In genomic region chr8:8992461-8993032, GRCm38 (mm10) we compare ENCODE assay signal across 9 mouse cellular contexts.
DNase-seq lines count a peak whose midpoint lies in the region; ATAC-seq lines count a peak whose summit lies in the region.
"Had no signal": no experiment of that assay in that cellular context is flagged by ENCODE, and none has a peak within 500 bp of the region (broad histone marks: within the 10 kb centered on the region; RNA-seq: fewer than 3 reads in every experiment).

No protein-coding gene starts in this region.

- H3K27me3 ChIP-seq in forebrain, embryonic 11.5 days (ENCODE audit: control insufficient read depth, insufficient read depth, low read length), result no peaks in the 10 kb centered on the region; the same call in 1 of the 2 replicates
- H3K27me3 ChIP-seq in heart, embryonic 16.5 days (ENCODE audit: control insufficient read depth, insufficient read depth, low read length), result no peaks in the 10 kb centered on the region
- peaks cover 16% of the 10 kb centered on the region for H3K27me3 ChIP-seq in liver, embryonic 13.5 days
- H3K27me3 ChIP-seq in neural tube, embryonic 15.5 days (replicated peaks), result no peaks in the 10 kb centered on the region

- 6% methylated on average over 11 of the region's 11 CpGs for WGBS in forebrain, embryonic 11.5 days
- WGBS in heart, embryonic 16.5 days, result 8% methylated on average over 11 of the region's 11 CpGs
- WGBS in liver, embryonic 13.5 days (ENCODE audit: insufficient replicate concordance), result 12% methylated on average over 11 of the region's 11 CpGs
- 6% methylated on average over 11 of the region's 11 CpGs for WGBS in neural tube, embryonic 15.5 days

- H3K9me3 ChIP-seq in forebrain, embryonic 11.5 days (ENCODE audit: control insufficient read depth, low read length), result no peaks in the 10 kb centered on the region
- H3K9me3 ChIP-seq in heart, embryonic 16.5 days (replicated peaks; ENCODE audit: control insufficient read depth, low read length), result no peaks in the 10 kb centered on the region
- no peaks in the 10 kb centered on the region for H3K9me3 ChIP-seq in liver, embryonic 13.5 days (replicated peaks)
- H3K9me3 ChIP-seq in neural tube, embryonic 15.5 days (replicated peaks), result no peaks in the 10 kb centered on the region

- H3K4me3 ChIP-seq in forebrain, embryonic 11.5 days (ENCODE audit: low read depth, low read length), result no peak overlapping the region
- H3K4me3 ChIP-seq in heart, embryonic 16.5 days (ENCODE audit: low read length), result peak overlapping the region; percentile 20
- H3K4me3 ChIP-seq in liver, embryonic 13.5 days (replicated peaks), result no peak overlapping the region
- H3K4me3 ChIP-seq in neural tube, embryonic 15.5 days (replicated peaks), result no peak overlapping the region
- H3K4me3 ChIP-seq: erythroblast, embryonic 14.5 days had no signal

- 0 out of 2 replicates have a peak overlapping the region, but pooled peaks have one; percentile 10 for H3K27ac ChIP-seq in forebrain, embryonic 11.5 days (ENCODE audit: low read depth, low read length)
- peak overlapping the region; percentile 88 for H3K27ac ChIP-seq in heart, embryonic 16.5 days (ENCODE audit: low read length)
- no peak overlapping the region for H3K27ac ChIP-seq in liver, embryonic 13.5 days
- peak overlapping the region; percentile 70 for H3K27ac ChIP-seq in neural tube, embryonic 15.5 days (replicated peaks)

- peak overlapping the region; percentile 27; the same call in 1 of the 2 replicates for H3K9ac ChIP-seq in forebrain, embryonic 11.5 days (ENCODE audit: low read length)
- H3K9ac ChIP-seq in heart, embryonic 16.5 days (ENCODE audit: low read length), result peak overlapping the region; percentile 44
- no peak overlapping the region for H3K9ac ChIP-seq in liver, embryonic 13.5 days
- peak overlapping the region; percentile 32 for H3K9ac ChIP-seq in neural tube, embryonic 15.5 days (replicated peaks)

- peak overlapping the region; percentile 29; the same call in 1 of the 2 replicates for H3K4me2 ChIP-seq in forebrain, embryonic 11.5 days (ENCODE audit: low read depth, low read length, severe bottlenecking)
- peak overlapping the region; percentile 57 for H3K4me2 ChIP-seq in heart, embryonic 16.5 days (ENCODE audit: low read depth, low read length)
- no peak overlapping the region for H3K4me2 ChIP-seq in liver, embryonic 13.5 days
- H3K4me2 ChIP-seq in neural tube, embryonic 15.5 days, result peak overlapping the region; percentile 43

- H3K36me3 ChIP-seq in forebrain, embryonic 11.5 days (ENCODE audit: control insufficient read depth, insufficient read depth, low read length), result no peaks in the 10 kb centered on the region
- H3K36me3 ChIP-seq in heart, embryonic 16.5 days (ENCODE audit: control insufficient read depth, insufficient read depth), result no peaks in the 10 kb centered on the region
- H3K36me3 ChIP-seq in liver, embryonic 13.5 days, result no peaks in the 10 kb centered on the region
- H3K36me3 ChIP-seq in neural tube, embryonic 15.5 days, result no peaks in the 10 kb centered on the region

- peak; percentile 51 for ATAC-seq in forebrain, embryonic 11.5 days (replicated peaks; ENCODE audit: low FRiP score)
- ATAC-seq in heart, embryonic 16.5 days (replicated peaks; ENCODE audit: extremely low read depth, insufficient read depth, low FRiP score), result peak; percentile 69
- ATAC-seq in liver, embryonic 13.5 days (ENCODE audit: low read depth), result no peak
- no peak for ATAC-seq in neural tube, embryonic 15.5 days (ENCODE audit: low FRiP score)

- H3K4me1 ChIP-seq in forebrain, embryonic 11.5 days (replicated peaks; ENCODE audit: control insufficient read depth, insufficient read depth, low read length), result peaks cover 8% of the 10 kb centered on the region
- H3K4me1 ChIP-seq in heart, embryonic 16.5 days (ENCODE audit: control insufficient read depth, insufficient read depth, low read length), result peaks cover 27% of the 10 kb centered on the region
- H3K4me1 ChIP-seq in liver, embryonic 13.5 days (replicated peaks), result no peaks in the 10 kb centered on the region
- H3K4me1 ChIP-seq in neural tube, embryonic 15.5 days, result peaks cover 36% of the 10 kb centered on the region

- peak; percentile 12 to 43 for DNase-seq in CD8-positive naive resting alpha-beta T cell, adult 2 months (ENCODE audit: low read depth in 2 of 2, low spot score in 2 of 2)
- DNase-seq in brain, embryonic 18.5 days (ENCODE audit: low read depth, low spot score), result peak; percentile 77
- DNase-seq in forebrain, embryonic 11.5 days (ENCODE audit: low spot score), result peak; percentile 88
- peak; percentile 85 to 88 for DNase-seq in kidney, postnatal 25 days
- peak; percentile 15 for DNase-seq in liver, embryonic 13.5 days
- DNase-seq in thymus, postnatal 0 days (ENCODE audit: low spot score), result peak; percentile 61

Comparison
In these comparisons a context has a peak if more than half of its experiments do, and no peak if none do; other contexts are left out.
1. DNase-seq: peak in every context shown above with its lines; median percentile 88 in forebrain, embryonic 11.5 days; 86 in kidney, postnatal 25 days; 77 in brain, embryonic 18.5 days; 61 in thymus, postnatal 0 days; 28 in CD8-positive naive resting alpha-beta T cell, adult 2 months; 15 in liver, embryonic 13.5 days.
2. ATAC-seq: peak in forebrain, embryonic 11.5 days (single experiment) and heart, embryonic 16.5 days (single experiment); none in liver, embryonic 13.5 days (single experiment) and neural tube, embryonic 15.5 days (single experiment).